Mouse (Mus musculus) natural killer cell, adult 2 months (primary cell): Measurements from ENCODE around the gene Tgm4.

Experiments
- DNase-seq, 2 experiments: peaks; one replicate each; pipeline ENCODE4 v3.0.0; 2022; ENCODE audit warnings: low spot score in 2 of 2

Tgm4 gene

GRCm38 (mm10) chr9:123034426-123034825, at the start of gene Tgm4:
Gene Tgm4 (plus strand): TSS chr9:123034726.
- no peak for DNase-seq

DNA sequence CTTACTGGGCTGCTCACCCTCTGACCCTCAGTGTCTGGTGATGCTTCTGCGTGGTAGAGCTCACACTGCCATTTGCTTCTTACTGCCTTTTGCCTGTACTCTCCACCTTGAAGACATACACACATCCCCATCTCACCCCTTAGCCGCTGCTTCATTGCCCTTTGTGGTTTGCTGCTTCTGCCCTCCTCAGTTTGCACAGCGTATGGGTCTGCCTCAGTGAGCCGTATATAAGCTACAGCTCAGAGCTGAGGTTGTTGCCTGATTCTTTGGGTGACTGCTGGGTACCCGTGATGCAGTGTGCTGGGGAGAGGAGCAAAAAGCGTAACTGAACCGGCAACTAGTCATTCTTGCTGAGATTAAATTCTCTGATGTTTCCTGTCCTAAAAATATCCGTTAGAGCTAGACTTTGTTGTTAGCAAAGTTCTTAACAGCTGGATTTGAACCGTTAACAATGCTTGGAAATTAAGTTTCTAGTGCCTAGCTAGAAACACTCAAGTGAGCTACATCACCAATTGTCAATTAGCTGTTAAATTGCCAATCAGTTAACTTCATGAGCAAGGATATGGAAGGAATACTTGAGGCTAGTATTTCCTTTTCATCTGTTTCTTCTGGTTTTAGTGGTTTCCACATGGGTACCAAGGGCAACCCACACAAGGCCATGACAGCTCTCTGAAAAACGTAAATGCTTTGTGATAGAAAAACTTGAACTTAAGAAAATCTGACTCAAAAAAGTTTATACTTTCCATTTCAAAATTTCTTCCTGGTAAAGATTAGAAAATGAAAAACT, 35.9 kb upstream of the Tgm4 start:
- DNase-seq = peak in 1 of 2 experiments; percentile 8

DNA sequence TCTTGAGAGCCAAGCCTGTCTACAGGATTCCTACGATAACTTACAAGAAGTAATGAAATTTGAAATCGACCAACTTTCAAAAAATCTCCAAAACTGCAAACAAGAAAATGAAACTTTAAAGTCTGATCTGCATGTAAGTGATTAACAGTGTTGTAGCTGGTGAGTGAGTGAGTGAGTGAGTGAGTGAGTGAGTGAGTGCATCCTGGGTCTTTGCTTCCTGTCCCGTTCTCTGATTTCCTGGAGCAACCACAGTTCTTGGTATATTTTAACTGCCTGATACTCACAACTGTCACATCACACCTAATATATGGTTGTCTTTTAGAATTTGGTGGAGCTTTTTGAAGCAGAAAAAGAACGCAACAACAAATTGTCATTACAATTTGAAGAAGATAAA, 35.3 kb upstream of the Tgm4 start:
- DNase-seq = no peak

- no peak for DNase-seq
These were observed 29.8 kb upstream of the Tgm4 start for GRCm38 (mm10) chr9:123004718-123005117.

- DNase-seq = no peak
These were observed 28.5 kb upstream of the Tgm4 start for GRCm38 (mm10) chr9:123006071-123006470.

- DNase-seq = peak; percentile 83 to 87
These were observed 13.4 kb upstream of the Tgm4 start, which contains the start of gene Tmem42 for GRCm38 (mm10) chr9:123020995-123021631. Gene Tmem42 (plus strand): TSS chr9:123021326.

GRCm38 (mm10) chr9:123021636-123022379, 12.7 kb upstream of the Tgm4 start:
- peak in 1 of 2 experiments; percentile 43 for DNase-seq

- no peak for DNase-seq
These were observed 10.3 kb upstream of the Tgm4 start for GRCm38 (mm10) chr9:123024201-123024600.

DNA sequence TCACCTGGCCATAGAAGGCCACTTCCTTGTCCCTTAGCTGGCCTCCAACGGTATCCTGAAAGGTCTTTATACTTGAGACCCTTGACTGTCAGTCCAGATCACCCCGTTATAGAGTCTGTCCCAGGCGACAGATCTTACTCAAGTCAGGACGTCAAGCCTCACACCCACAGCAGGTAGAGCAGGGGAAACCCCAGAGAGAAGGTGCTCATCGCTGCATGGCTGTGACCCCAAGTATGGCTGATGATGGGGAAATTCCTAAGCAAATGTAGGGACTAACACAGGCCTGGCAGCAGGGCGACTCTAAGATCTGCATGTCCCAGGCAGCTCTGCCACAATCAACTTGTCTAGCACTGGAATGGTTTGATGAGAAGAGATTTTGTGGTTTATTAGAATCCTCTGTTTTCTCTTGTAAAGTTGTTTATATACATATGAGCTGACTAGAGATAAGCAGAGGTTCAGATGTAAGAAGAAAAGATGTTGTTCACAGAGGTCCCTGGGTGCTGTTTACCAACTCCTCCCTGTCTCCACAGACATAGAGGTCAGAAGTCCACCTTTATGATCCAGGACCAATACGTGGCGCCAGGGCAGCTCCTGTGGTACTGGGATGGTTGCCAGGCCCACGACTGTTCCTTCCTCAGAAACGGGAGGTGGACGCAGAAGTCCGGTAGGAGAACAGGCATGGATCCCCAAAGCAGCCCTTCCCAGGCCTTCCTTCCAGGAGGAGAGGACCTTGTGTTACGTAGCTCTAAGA, 2.9 kb upstream of the Tgm4 start:
- no peak for DNase-seq

GRCm38 (mm10) chr9:123047665-123048064, 13.1 kb downstream of the Tgm4 start:
- DNase-seq = no peak

GRCm38 (mm10) chr9:123058724-123059292, 24.3 kb downstream of the Tgm4 start:
- peak; percentile 61 to 70 for DNase-seq

DNA sequence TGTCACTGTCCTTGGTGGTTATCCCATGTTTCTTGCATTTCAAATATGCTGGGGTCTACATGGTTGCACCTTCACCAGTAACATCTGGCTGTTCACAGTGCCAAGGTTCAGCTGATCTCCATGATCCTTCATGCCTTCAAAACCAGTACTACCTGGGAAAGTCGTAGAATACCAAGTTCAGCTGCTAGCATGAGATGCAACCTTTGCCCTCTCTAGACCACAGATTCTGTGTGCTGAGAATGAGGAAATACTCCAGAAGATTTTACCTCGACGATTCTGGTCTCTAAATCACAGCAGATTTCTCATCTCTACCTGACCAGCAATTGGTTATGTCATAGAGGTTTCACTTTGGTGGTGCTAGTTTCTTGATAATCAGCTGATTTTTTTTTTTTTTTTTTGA, 25.6 kb downstream of the Tgm4 start:
- DNase-seq = no peak

DNA sequence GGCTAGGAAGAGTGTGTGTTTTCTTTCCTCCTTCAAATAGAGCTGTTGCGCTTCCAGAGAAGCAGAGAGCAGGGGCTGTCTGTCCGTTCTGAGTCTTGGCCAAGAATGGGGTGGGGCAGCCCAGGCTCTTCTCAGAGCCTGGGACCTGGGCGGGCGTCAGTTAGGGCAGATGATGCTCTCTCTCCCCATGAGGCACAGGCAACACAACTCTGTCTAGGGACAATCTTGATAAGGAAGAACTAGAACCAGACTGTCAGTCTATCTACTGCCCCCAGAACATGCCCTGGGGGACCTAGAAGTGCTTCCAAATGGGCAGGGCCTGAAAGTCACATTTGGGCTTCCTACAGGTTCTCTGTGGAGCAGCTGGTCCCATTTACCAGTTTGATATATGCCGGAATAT, 44.6 kb downstream of the Tgm4 start:
- DNase-seq = no peak

- DNase-seq = no peak
These were observed 45.8 kb downstream of the Tgm4 start for GRCm38 (mm10) chr9:123080355-123080754.

DNA sequence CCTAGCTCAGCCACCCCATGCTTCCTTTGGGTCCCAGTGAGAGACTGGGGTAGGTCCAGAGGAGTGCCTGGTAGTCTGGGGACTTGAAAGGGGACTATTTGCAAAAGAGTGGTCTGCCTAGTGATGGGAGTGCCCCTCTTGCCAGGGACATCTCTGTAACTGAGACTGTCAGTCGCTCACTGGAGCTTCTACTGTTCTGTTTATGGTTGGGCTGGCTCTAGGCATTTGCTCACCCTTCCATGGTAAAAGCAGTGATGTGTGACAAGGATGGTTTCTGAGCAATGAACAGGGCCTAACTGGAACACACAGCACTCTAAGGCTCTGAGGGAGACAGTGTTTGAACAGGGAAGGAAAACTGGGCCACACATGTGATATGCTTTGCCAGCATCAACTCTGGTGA, 46.3 kb downstream of the Tgm4 start:
- no peak for DNase-seq

DNA sequence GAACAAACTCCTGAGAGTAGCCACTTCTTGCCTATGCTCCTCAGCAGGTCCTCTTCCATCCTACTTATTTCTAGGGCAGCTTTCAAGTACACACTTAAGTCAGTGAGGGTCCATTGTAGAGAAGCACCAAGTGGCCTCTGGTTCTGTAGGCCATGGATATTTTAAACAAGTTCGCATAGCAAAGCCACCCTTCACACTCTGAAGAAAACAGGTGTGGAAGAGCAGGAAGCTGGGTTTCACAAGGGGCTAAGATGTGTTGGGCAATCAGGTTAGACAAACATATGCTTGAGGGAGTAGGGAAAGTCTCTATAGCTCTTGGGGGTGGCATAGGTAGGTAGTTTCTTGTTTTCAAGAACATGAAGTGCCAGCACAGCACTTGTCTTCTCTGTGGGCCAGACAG, 50.8 kb downstream of the Tgm4 start:
- no peak for DNase-seq

- DNase-seq = no peak
These were observed 53.0 kb downstream of the Tgm4 start for GRCm38 (mm10) chr9:123087558-123087957.

DNA sequence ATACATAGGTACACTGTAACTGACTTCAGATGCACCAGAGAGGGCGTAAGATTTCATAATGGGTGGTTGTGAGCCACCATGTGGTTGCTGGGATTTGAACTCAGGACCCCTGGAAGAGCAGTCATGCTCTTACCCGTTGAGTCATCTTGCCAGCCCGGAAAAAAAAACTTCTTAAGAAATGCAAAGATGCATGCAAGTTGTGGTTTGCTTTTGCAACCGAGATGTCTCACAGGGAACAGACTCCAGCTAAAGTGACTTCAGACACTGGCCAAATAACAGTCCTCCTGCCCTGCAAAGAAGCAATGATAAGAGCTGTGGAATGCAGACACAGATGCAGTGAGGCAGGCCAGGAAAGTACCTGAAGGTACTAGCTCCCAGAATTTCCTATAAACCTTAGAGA, 56.3 kb downstream of the Tgm4 start:
- no peak for DNase-seq

DNA sequence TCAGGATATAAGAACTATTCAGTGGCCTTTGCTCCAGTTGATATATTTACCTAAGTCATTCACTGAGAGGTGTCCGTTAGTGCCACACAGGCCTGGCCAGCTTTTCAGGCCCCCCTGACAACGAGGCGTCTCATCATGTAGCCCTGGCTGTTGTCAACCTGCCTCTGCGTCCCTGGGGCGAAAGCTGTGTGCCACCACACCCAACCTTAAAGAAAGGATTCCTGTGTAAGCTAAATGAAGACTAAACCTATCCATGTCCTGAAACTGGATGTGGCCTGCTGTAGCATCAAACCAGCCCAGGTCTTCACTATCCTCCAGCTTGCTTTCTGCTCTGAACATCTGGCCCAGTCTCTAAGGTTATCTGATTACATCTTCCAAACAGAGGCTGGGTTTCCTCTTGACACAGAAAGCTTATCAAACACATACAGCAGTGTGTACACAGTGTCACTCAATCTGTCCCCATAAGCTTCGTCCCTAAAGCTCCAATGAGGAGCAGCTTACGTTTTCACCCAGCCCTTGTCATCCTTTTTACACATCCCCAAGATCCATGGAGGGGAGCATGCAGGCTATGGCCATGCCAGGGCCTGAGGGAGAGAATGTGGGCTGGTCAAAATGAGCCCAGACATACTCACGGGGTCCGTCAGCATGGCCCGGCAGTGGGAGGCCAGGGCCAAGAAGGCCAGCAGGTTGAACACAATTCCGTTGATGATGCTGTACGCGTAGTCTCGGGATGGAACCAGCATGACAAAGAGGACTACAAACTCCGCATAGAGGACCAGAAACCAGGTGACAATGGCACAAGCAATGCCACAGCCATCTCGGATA, 65.3 kb downstream of the Tgm4 start:
- DNase-seq = no peak

- no peak for DNase-seq
These were observed 68.9 kb downstream of the Tgm4 start for GRCm38 (mm10) chr9:123103425-123103824.

GRCm38 (mm10) chr9:123104362-123104761, 69.8 kb downstream of the Tgm4 start:
- DNase-seq = no peak
